In genomic region chr15:100494647-100495046, GRCm38 (mm10) we compare ENCODE assay signal across 8 mouse cellular contexts. TPM values are rescaled to one million over a fixed set of nuclear protein-coding genes. Genes with fewer than 3 reads are reported as not detected.
DNase-seq lines count a peak whose midpoint lies in the region; ATAC-seq and TF ChIP-seq lines count a peak whose summit lies in the region.

No protein-coding gene starts in this region.

- peak overlapping the region; percentile 71 for H3K4me3 ChIP-seq in erythroblast, embryonic 14.5 days (replicated peaks)
- H3K4me3 ChIP-seq in testis, adult 2 months (ENCODE audit: control insufficient read depth, low read depth, low read length), result peak overlapping the region; percentile 91
- H3K4me3 ChIP-seq in heart, embryonic 15.5 days, result peak overlapping the region; percentile 93
- H3K4me3 ChIP-seq in neural tube, embryonic 15.5 days (replicated peaks), result peak overlapping the region; percentile 92

- under 1% methylated on average over 29 of the region's 29 CpGs for WGBS in heart, embryonic 15.5 days
- WGBS in neural tube, embryonic 15.5 days, result under 1% methylated on average over 29 of the region's 29 CpGs

- ATAC-seq in erythroblast, adult 5-6 weeks (replicated peaks; ENCODE audit: low FRiP score, poor library complexity, severe bottlenecking), result no peak
- peak; percentile 66 for ATAC-seq in heart, embryonic 15.5 days (replicated peaks; ENCODE audit: insufficient number of reproducible peaks, insufficient read depth, low FRiP score, low read depth)
- ATAC-seq in neural tube, embryonic 15.5 days (ENCODE audit: low FRiP score), result peak; percentile 80

- H3K36me3 ChIP-seq in erythroblast, embryonic 14.5 days (ENCODE audit: control insufficient read depth), result no peaks in the 10 kb centered on the region
- no peaks in the 10 kb centered on the region for H3K36me3 ChIP-seq in testis, adult 2 months (ENCODE audit: control insufficient read depth, insufficient read depth, low read length)
- H3K36me3 ChIP-seq in heart, embryonic 15.5 days, result no peaks in the 10 kb centered on the region
- H3K36me3 ChIP-seq in neural tube, embryonic 15.5 days, result no peaks in the 10 kb centered on the region; the same call in 1 of the 2 replicates

- H3K9me3 ChIP-seq in erythroblast, embryonic 14.5 days (ENCODE audit: control insufficient read depth, low read length), result no peaks in the 10 kb centered on the region
- no peaks in the 10 kb centered on the region for H3K9me3 ChIP-seq in heart, embryonic 15.5 days (replicated peaks)
- no peaks in the 10 kb centered on the region for H3K9me3 ChIP-seq in neural tube, embryonic 15.5 days (replicated peaks)

- TF ChIP-seq POLR2A in testis, adult 2 months (IDR thresholded peaks at IDR 0.05; ENCODE audit: control insufficient read depth, low read depth, low read length), result no peak

- no peak for TF ChIP-seq CTCF in testis, adult 2 months (IDR thresholded peaks at IDR 0.05; ENCODE audit: control insufficient read depth, insufficient read depth, insufficient replicate concordance, low read depth, low read length)

- H3K9ac ChIP-seq in heart, embryonic 15.5 days, result peak overlapping the region; percentile 96
- H3K9ac ChIP-seq in neural tube, embryonic 15.5 days (replicated peaks), result peak overlapping the region; percentile 99

- H3K27ac ChIP-seq in testis, adult 2 months (ENCODE audit: control insufficient read depth, insufficient read depth, low read depth, low read length), result no peak overlapping the region
- H3K27ac ChIP-seq in heart, embryonic 15.5 days, result peak overlapping the region; percentile 93
- H3K27ac ChIP-seq in neural tube, embryonic 15.5 days (replicated peaks), result peak overlapping the region; percentile 99

- H3K4me1 ChIP-seq in erythroblast, embryonic 14.5 days (ENCODE audit: control insufficient read depth), result peaks cover 15% of the 10 kb centered on the region
- H3K4me1 ChIP-seq in testis, adult 2 months (ENCODE audit: control insufficient read depth, insufficient read depth, low read length), result peaks cover 8% of the 10 kb centered on the region
- H3K4me1 ChIP-seq in heart, embryonic 15.5 days (replicated peaks), result peaks cover 43% of the 10 kb centered on the region
- H3K4me1 ChIP-seq in neural tube, embryonic 15.5 days, result peaks cover 44% of the 10 kb centered on the region

- H3K27me3 ChIP-seq in erythroblast, embryonic 14.5 days (ENCODE audit: control insufficient read depth), result peaks cover 34% of the 10 kb centered on the region
- no peaks in the 10 kb centered on the region for H3K27me3 ChIP-seq in testis, adult 2 months (ENCODE audit: control insufficient read depth, insufficient read depth, low read length)
- no peaks in the 10 kb centered on the region for H3K27me3 ChIP-seq in heart, embryonic 15.5 days
- H3K27me3 ChIP-seq in neural tube, embryonic 15.5 days (replicated peaks), result no peaks in the 10 kb centered on the region

- H3K4me2 ChIP-seq in heart, embryonic 15.5 days, result peak overlapping the region; percentile 98
- H3K4me2 ChIP-seq in neural tube, embryonic 15.5 days, result peak overlapping the region; percentile 77

- no peak for DNase-seq in testis, postnatal 14 days (ENCODE audit: low spot score)
- DNase-seq in liver, result peak; percentile 38
- DNase-seq in thymus, postnatal 14 days, result no peak

RNA-seq across cellular contexts. Expression of gene Csrnp2, which starts 0.6 kb away (rescaled TPM):
- polyA plus RNA-seq in erythroblast, embryonic 14.5 days (2012), result 0.01 TPM in 1 of 2 replicates, not detected in the other
- 0.21 TPM in 1 of 2 replicates, not detected in the other for total RNA-seq in erythroblast, adult 5-6 weeks (2015; ENCODE audit: low replicate concordance)
- total RNA-seq in erythroblast, adult 5-6 weeks (2017; ENCODE audit: low replicate concordance), result 0.51 and 0.98 TPM in 2 replicates
- 12.2 and 12.5 TPM in 2 replicates for polyA plus RNA-seq in testis, adult 2 months (2012; rRNA removed)
- polyA plus RNA-seq in heart, embryonic 15.5 days (2015; fragmentation: Nextera tagmentation; extraction: Ambion mirVana), result 6.8 and 8.2 TPM in 2 replicates
- 34.1 and 37.9 TPM in 2 replicates for polyA plus RNA-seq in neural tube, embryonic 15.5 days (2015; fragmentation: Nextera tagmentation; extraction: Ambion mirVana)

RNA-seq across cellular contexts. Expression of gene Letmd1, which starts 25.8 kb away (rescaled TPM):
- 0.62 and 1.0 TPM in 2 replicates for polyA plus RNA-seq in erythroblast, embryonic 14.5 days (2012)
- 4.4 and 4.8 TPM in 2 replicates for total RNA-seq in erythroblast, adult 5-6 weeks (2015; ENCODE audit: low replicate concordance)
- total RNA-seq in erythroblast, adult 5-6 weeks (2017; ENCODE audit: low replicate concordance), result 2.5 and 3.7 TPM in 2 replicates
- polyA plus RNA-seq in testis, adult 2 months (2012; rRNA removed), result 18.8 and 20.0 TPM in 2 replicates
- polyA plus RNA-seq in heart, embryonic 15.5 days (2015; fragmentation: Nextera tagmentation; extraction: Ambion mirVana), result 11.6 and 16.4 TPM in 2 replicates
- polyA plus RNA-seq in neural tube, embryonic 15.5 days (2015; fragmentation: Nextera tagmentation; extraction: Ambion mirVana), result 50.6 and 57.2 TPM in 2 replicates

RNA-seq across cellular contexts. Expression of gene Tfcp2, which starts 57.2 kb away (rescaled TPM):
- 0.16 and 0.65 TPM in 2 replicates for polyA plus RNA-seq in erythroblast, embryonic 14.5 days (2012)
- 2.1 and 4.8 TPM in 2 replicates for total RNA-seq in erythroblast, adult 5-6 weeks (2015; ENCODE audit: low replicate concordance)
- 7.8 and 13.7 TPM in 2 replicates for total RNA-seq in erythroblast, adult 5-6 weeks (2017; ENCODE audit: low replicate concordance)
- 10.4 and 11.3 TPM in 2 replicates for polyA plus RNA-seq in testis, adult 2 months (2012; rRNA removed)
- polyA plus RNA-seq in heart, embryonic 15.5 days (2015; fragmentation: Nextera tagmentation; extraction: Ambion mirVana), result 15.8 and 20.1 TPM in 2 replicates
- 32.4 and 34.8 TPM in 2 replicates for polyA plus RNA-seq in neural tube, embryonic 15.5 days (2015; fragmentation: Nextera tagmentation; extraction: Ambion mirVana)
